7 mouse cellular contexts compared by ENCODE assay signal in the genomic region with DNA sequence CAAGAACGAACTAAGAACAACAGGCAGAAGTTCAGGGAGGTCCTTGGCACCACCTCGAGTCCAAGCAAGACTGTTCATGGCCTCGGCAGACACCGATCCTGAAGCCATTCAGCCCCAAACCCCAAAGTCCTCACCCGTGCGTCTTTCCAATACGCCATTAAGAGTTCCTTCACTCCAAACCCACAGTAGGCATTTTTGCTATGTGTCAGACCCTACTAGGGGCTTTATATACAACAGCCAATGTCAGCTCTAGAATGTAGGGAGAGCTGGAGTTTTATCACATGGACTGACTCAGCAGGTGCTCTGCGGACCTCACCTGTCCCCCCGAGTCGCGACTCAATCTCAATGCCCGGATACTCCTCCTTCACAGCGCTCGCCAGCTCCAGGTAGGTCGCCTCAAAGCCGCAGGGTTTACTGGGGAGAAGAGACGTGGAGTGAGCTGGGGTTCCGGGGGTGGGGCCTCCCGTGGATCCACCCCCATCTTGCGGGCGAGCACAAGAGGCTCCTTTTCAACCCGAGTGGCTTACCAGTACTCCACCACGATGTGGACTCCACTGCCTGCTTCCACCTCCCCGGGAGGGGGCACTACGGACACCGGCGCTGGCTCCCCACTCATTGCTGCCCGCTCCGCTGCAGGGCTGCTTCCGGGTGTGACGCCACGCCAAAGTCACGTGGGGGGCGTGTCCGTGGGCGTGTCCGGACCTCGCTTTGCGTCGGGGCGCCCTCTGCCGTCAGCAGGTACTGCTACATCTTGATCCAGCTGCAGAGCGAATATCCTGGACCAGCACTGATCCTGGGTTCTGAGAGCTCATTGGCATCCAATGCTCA. TPM values are rescaled to one million over a fixed set of nuclear protein-coding genes. Genes with fewer than 3 reads are reported as not detected.
DNase-seq lines count a peak whose midpoint lies in the region; ATAC-seq and TF ChIP-seq lines count a peak whose summit lies in the region.

A gene (minus strand): TSS at position 661 of the 828 bp plus-strand sequence.

- H3K4me2 ChIP-seq in embryonic facial prominence, embryonic 12.5 days (replicated peaks) = peak within 1 kb of the TSS; percentile 76
- H3K4me2 ChIP-seq in limb, embryonic 12.5 days = peak within 1 kb of the TSS; percentile 75
- H3K4me2 ChIP-seq in midbrain, embryonic 15.5 days = peak within 1 kb of the TSS; percentile 68

- 0 out of 2 replicates have a peak within 1 kb of the TSS, but pooled peaks have one; percentile 46 for H3K27ac ChIP-seq in embryonic facial prominence, embryonic 12.5 days
- H3K27ac ChIP-seq in kidney, adult 2 months (ENCODE audit: insufficient read depth, low read depth, low read length) = peak within 1 kb of the TSS; percentile 79
- H3K27ac ChIP-seq in limb, embryonic 12.5 days = 0 out of 2 replicates have a peak within 1 kb of the TSS, but pooled peaks have one; percentile 45
- H3K27ac ChIP-seq in midbrain, embryonic 15.5 days = peak within 1 kb of the TSS; percentile 79
- peak within 1 kb of the TSS; percentile 87 for H3K27ac ChIP-seq in spleen, adult 2 months (ENCODE audit: insufficient read depth, low read length)

- no peaks in the 10 kb centered on the region for H3K27me3 ChIP-seq in embryonic facial prominence, embryonic 12.5 days
- no peaks in the 10 kb centered on the region for H3K27me3 ChIP-seq in kidney, adult 2 months (replicated peaks; ENCODE audit: control insufficient read depth, insufficient read depth, low read length)
- H3K27me3 ChIP-seq in limb, embryonic 12.5 days = no peaks in the 10 kb centered on the region
- no peaks in the 10 kb centered on the region for H3K27me3 ChIP-seq in midbrain, embryonic 15.5 days (replicated peaks)
- no peaks in the 10 kb centered on the region for H3K27me3 ChIP-seq in spleen, adult 2 months (ENCODE audit: control insufficient read depth, insufficient read depth, low read length)

- H3K4me3 ChIP-seq in embryonic facial prominence, embryonic 12.5 days = peak within 1 kb of the TSS; percentile 75
- peak within 1 kb of the TSS; percentile 87 for H3K4me3 ChIP-seq in kidney, adult 2 months (ENCODE audit: insufficient read depth, low read depth, low read length)
- peak within 1 kb of the TSS; percentile 71 for H3K4me3 ChIP-seq in limb, embryonic 12.5 days (replicated peaks)
- H3K4me3 ChIP-seq in midbrain, embryonic 15.5 days = peak within 1 kb of the TSS; percentile 74
- H3K4me3 ChIP-seq in spleen, adult 2 months (ENCODE audit: extremely low read depth, insufficient read depth, insufficient read length) = peak within 1 kb of the TSS; percentile 94

- H3K9ac ChIP-seq in embryonic facial prominence, embryonic 12.5 days = peak within 1 kb of the TSS; percentile 52
- peak within 1 kb of the TSS; percentile 57 for H3K9ac ChIP-seq in limb, embryonic 12.5 days (replicated peaks)
- peak within 1 kb of the TSS; percentile 67 for H3K9ac ChIP-seq in midbrain, embryonic 15.5 days

- peaks cover 6% of the 10 kb centered on the region; the same call in 1 of the 2 replicates for H3K4me1 ChIP-seq in embryonic facial prominence, embryonic 12.5 days
- H3K4me1 ChIP-seq in kidney, adult 2 months (ENCODE audit: control insufficient read depth, insufficient read depth, low read length) = peaks cover 11% of the 10 kb centered on the region; the same call in 1 of the 2 replicates
- peaks cover 6% of the 10 kb centered on the region; the same call in 1 of the 2 replicates for H3K4me1 ChIP-seq in limb, embryonic 12.5 days (replicated peaks)
- H3K4me1 ChIP-seq in midbrain, embryonic 15.5 days = peaks cover 9% of the 10 kb centered on the region
- peaks cover 3% of the 10 kb centered on the region; the same call in 1 of the 2 replicates for H3K4me1 ChIP-seq in spleen, adult 2 months (ENCODE audit: control insufficient read depth, insufficient read depth, insufficient read length)

- peak; percentile 91 for TF ChIP-seq CTCF in kidney, adult 2 months (conservative IDR thresholded peaks at IDR 0.05; ENCODE audit: insufficient read depth, insufficient read length, low read depth, low read length)
- peak; percentile 70; the same call in 1 of the 2 replicates for TF ChIP-seq CTCF in spleen, adult 2 months (IDR thresholded peaks at IDR 0.05; ENCODE audit: extremely low read depth, insufficient read depth, insufficient read length, insufficient replicate concordance)

- TF ChIP-seq POLR2A in kidney, adult 2 months (IDR thresholded peaks at IDR 0.05; ENCODE audit: low read depth, low read length) = peak; percentile 34
- peak; percentile 48; the same call in 1 of the 2 replicates for TF ChIP-seq POLR2A in spleen, adult 2 months (IDR thresholded peaks at IDR 0.05; ENCODE audit: low read depth, low read length)

- DNase-seq in adrenal gland, postnatal 25 days = peak; percentile 96
- peak; percentile 94 to 98 for DNase-seq in heart, adult 18-20 months
- peak; percentile 97 for DNase-seq in kidney, adult 2 months
- DNase-seq in spleen, adult 2 months (ENCODE audit: low read depth in 1 of 2, low spot score in 2 of 2) = peak; percentile 86 to 89

- WGBS in embryonic facial prominence, embryonic 12.5 days = 3% methylated on average over 43 of the region's 43 CpGs
- WGBS in kidney, adult 2 months = 2% methylated on average over 43 of the region's 43 CpGs
- WGBS in limb, embryonic 12.5 days = 3% methylated on average over 43 of the region's 43 CpGs
- WGBS in midbrain, embryonic 15.5 days = 3% methylated on average over 43 of the region's 43 CpGs
- 3% methylated on average over 43 of the region's 43 CpGs for WGBS in spleen, adult 2 months

- no peaks in the 10 kb centered on the region for H3K9me3 ChIP-seq in embryonic facial prominence, embryonic 12.5 days
- no peaks in the 10 kb centered on the region for H3K9me3 ChIP-seq in limb, embryonic 12.5 days
- no peaks in the 10 kb centered on the region for H3K9me3 ChIP-seq in midbrain, embryonic 15.5 days

- peaks cover 40% of the 10 kb centered on the region for H3K36me3 ChIP-seq in embryonic facial prominence, embryonic 12.5 days
- H3K36me3 ChIP-seq in kidney, adult 2 months (ENCODE audit: control insufficient read depth, insufficient read depth, low read length) = no peaks in the 10 kb centered on the region; the same call in none of the 2 replicates
- peaks cover 38% of the 10 kb centered on the region for H3K36me3 ChIP-seq in limb, embryonic 12.5 days
- H3K36me3 ChIP-seq in midbrain, embryonic 15.5 days (replicated peaks) = no peaks in the 10 kb centered on the region
- no peaks in the 10 kb centered on the region for H3K36me3 ChIP-seq in spleen, adult 2 months (ENCODE audit: control insufficient read depth, insufficient read depth, low read length)

- peak; percentile 86; the same call in 1 of the 2 replicates for ATAC-seq in embryonic facial prominence, embryonic 12.5 days (ENCODE audit: insufficient number of reproducible peaks, insufficient read depth, low FRiP score, low TSS enrichment)
- ATAC-seq in limb, embryonic 12.5 days (ENCODE audit: insufficient number of reproducible peaks, insufficient read depth, low FRiP score, low TSS enrichment, low read depth) = peak; percentile 90
- peak; percentile 94 for ATAC-seq in midbrain, embryonic 15.5 days (replicated peaks)

RNA-seq across cellular contexts. Expression of the gene that starts here (rescaled TPM):
- 80.3 and 84.7 TPM in 2 replicates for total RNA-seq in adrenal gland, postnatal 25 days (2021)
- 78.4 and 85.6 TPM in 2 replicates for polyA plus RNA-seq in embryonic facial prominence, embryonic 12.5 days (2016; fragmentation: Nextera tagmentation; extraction: Ambion mirVana)
- 10 to 100 TPM; 63.9 to 65.9 TPM for total RNA-seq in heart, adult 18-20 months (2021)
- polyA plus RNA-seq in kidney, adult 2 months (2012; rRNA removed) = 126 and 179 TPM in 2 replicates
- 74.4 and 79.8 TPM in 2 replicates for polyA plus RNA-seq in limb, embryonic 12.5 days (2016; fragmentation: Nextera tagmentation; extraction: Ambion mirVana)
- 233 and 238 TPM in 2 replicates for polyA plus RNA-seq in midbrain, embryonic 15.5 days (2015; fragmentation: Nextera tagmentation; extraction: Ambion mirVana)
- polyA plus RNA-seq in spleen, adult 2 months (2012; rRNA removed) = 37.1 and 37.8 TPM in 2 replicates

Comparison
In these comparisons a context has a peak if more than half of its experiments do, and no peak if none do; other contexts are left out.
1. Peak in every context shown above with its lines: DNase-seq, ATAC-seq, H3K4me3 ChIP-seq and H3K27ac ChIP-seq.